Mouse (Mus musculus) adrenal gland, adult 18-20 months (tissue): ENCODE results near the gene Zfp618. TPM values are rescaled to one million over a fixed set of nuclear protein-coding genes. Genes with fewer than 3 reads are reported as not detected.
A peak's percentile ranks its signal among the peaks of the same experiment; 100 is the strongest.

Experiments used
- DNase-seq, 2 experiments: peaks; one replicate each; pipeline ENCODE4 v3.0.0; 2021 to 2022; ENCODE audit warnings: low spot score in 2 of 2
- total RNA-seq, 2 experiments: library from RNA; stranded (reverse); gene quantifications; 1 replicate in 1 of 2; 2 replicates in 1 of 2; pipeline ENCODE4 v1.2.3; 2021

The Zfp618 gene
- total RNA-seq, 2 experiments from 2014 or later = 1.6 to 1.9 TPM

DNA sequence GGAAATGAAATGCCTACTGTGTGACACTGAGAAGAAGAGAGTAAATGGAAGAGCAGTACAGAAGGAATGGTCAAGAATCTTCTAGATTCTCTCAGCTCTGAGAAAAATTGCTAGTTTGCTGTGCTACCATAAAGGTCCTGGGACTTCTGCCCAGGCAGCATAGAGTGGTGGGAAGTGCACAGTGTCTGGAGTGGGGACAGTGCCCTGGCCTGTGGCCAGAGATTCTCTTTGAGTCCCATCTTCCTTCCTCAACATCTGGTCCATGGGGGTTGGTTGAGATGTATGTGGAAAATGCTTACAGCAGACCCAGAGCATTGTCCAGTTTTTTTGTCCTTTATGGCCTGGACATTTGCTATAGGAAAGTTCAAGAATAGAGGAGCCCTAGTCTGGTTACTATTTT is 62.1 kb downstream of the Zfp618 start:
- no peak for DNase-seq

DNA sequence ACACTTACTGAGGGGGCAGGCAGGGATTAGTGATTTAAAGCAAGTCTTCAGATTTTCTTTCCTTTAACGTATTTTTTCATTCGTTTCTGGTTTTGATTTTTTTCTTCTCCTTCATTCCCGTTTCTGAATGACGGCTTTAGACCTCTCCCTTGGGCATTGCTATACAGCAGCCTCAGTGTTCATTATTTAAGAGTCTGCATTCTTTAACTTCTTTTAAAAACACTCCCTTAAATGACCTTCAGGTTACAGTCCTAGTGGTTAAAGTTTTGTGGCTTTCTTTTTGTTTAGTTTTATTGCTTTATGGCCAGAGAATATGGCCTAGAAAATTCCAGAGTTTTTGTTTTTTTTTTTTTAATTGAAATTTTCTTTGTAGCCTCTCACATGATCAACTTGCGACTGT is 64.8 kb downstream of the Zfp618 start:
- DNase-seq = no peak

DNA sequence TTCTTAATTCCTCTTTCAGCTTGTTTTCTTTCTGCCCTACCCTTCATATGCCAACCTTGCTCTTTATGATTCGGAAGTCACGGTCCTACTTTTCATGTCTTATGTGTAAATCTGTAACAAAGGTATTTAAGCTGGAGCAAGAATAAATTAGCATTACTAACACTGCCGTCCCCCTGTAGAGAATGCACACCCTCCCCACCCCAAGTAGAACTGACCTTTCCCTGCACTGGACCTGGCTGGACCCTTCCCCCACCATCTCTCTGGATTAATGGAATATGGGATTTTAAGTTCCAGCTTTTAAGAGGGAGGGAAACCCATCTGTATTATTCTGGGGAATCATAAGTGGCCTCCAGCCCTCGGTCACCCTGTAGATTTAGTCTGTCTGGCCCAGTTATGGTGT is 65.9 kb downstream of the Zfp618 start:
- no peak for DNase-seq

DNA sequence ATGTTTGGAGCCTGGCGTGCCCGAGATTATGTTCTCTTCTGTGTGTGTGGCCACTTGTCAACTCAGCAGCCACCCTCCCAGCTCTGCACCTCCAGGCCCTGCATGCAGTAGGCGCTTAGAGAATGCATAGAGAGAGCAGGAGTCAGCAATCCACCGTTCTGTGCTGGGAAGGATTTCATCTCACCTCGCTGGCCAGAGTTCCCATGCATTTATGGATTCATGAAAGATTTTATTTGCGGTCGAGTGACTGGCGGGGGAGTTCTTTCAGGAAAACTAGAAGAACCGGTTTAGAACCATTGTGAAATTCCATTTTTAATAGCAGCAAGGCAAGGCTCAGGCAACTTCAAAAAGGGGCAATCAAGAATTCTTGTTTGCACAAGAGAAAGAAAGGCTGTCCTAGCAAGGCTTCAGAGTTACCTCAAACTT is 67.2 kb downstream of the Zfp618 start:
- DNase-seq = no peak

DNA sequence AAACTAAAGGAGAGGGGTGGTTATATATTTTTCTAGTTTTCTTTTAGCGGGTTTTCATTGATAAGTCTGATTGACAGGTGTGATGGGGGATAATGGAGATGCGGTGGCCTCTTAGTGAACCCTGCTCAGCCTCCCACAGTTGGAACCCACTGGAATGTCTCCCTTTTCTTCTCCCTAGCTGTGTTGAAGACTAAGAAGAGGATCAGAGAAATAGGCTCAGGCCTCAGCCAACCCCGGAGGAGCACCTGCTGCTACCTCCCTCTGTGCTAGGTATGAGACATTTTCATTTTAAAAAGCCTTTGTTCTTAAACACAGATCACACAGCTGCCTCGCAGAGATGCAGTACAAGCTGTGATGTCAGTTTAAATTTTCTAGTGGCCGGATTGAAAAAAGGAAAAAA is 68.4 kb downstream of the Zfp618 start:
- no peak for DNase-seq

DNA sequence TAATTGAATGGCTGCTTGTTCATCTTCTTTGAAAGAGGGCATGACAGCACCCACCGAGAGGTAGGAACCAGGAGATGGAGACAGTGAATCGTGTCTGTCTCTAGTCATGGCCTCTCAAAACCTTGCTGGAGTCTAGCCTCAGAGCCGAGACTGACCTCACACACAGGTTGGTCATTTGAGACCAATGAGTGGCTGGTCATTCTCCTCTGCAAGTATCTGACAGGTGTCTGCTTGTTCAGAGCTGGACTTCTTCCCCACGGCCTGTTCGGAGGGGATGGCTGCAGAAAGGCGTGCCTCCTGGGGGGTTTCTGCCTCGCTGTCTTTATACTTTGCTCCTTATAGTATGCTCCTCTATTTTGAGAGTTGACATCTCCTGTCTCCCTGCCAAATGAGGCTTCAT is 70.6 kb downstream of the Zfp618 start:
- DNase-seq = no peak

DNA sequence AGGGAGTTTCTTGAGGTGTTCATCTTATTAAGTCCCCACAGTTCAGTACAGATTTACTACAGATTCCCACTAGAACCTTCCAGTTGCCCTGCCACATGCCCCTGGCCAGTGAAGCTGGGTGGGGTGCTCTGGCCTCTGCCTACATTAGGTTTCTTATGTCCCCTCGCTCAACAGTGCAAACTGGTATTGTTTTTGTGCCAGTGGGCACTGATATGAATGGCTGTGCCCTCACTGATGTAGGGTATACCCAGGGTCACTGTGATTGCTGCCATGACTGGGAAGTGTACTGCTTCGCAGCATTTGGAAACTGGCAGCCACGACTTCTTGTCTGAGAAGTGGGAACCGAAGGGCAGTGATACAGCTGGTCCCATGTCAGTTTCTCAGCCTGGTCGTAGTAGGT is 71.4 kb downstream of the Zfp618 start:
- DNase-seq = no peak

DNA sequence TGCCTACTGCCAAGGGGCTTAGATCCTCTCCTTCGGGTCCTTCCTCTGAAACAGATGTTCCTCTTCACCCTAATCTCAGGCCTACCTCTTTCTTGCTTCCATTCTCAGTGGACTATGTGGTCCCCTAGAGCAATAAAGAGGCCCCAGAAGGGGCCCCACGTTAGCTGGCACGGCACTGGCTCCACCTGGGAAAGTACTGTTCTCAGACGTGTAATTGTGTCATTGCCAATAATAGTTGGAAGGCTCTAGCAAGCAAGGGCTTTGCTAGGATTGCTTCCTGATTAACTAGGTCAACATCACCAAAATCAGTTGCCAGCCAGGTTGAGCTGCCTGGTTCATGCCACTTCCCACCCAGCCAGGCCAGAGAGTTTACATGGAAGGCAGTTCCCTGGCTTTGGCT is 72.2 kb downstream of the Zfp618 start:
- no peak for DNase-seq

DNA sequence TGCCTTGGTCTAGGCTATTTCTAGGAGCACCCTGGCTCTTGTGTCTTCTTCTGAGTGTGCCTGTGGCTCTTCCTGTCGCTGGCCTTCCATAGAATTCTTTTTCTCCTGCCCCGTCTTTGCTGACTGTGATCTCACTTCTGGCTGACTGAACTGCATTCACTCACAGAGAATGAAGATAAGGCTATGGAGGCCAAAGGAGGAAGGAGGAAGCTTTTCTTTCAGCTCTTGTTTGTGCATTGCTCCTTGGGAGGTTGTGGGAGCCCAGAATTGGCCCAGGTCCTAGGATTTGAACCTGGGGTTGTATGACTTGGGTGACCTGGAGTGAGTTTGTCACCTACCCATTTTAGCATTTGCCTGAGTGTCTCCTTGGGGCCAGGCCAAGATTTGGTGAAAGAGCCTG is 72.9 kb downstream of the Zfp618 start:
- DNase-seq = no peak

DNA sequence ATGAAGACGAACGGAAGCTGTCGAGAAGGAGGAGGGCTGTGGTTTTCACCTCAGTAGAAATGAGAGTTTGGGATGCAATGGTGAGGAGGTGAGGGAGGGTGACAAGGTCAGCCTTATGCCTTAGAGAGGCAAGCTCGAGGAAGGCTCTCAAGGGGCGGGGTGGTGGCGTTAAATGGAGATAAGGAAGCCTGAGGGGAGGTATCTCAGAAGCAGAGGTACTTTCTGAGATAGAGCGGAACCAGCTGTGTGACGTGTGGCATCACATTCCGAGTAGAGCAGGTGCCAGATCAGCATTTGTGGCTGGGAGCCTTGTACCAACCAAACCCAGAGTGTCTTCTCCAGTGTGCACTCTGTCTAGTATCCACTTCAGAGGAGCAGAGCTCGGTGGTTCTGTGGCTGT is 73.6 kb downstream of the Zfp618 start:
- no peak for DNase-seq

DNA sequence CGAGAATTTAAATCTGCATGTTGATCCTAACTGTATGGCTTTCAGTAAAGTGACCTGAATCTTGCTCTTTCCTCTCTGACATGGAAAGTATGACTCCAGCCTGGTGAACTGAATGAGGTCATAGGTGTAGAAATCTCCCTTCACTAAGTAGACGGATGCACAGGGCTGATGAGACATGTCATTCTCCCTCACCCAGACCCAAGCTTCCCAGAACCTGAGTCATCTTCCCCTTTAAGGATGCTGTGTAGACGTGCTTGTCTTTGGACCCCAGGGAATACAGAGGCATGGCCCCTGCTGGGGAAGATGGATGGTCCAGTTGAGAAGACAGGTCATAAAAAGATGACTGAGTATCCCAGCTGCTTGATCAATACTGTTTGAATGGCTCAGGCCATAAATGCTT is 83.2 kb downstream of the Zfp618 start:
- no peak for DNase-seq

DNA sequence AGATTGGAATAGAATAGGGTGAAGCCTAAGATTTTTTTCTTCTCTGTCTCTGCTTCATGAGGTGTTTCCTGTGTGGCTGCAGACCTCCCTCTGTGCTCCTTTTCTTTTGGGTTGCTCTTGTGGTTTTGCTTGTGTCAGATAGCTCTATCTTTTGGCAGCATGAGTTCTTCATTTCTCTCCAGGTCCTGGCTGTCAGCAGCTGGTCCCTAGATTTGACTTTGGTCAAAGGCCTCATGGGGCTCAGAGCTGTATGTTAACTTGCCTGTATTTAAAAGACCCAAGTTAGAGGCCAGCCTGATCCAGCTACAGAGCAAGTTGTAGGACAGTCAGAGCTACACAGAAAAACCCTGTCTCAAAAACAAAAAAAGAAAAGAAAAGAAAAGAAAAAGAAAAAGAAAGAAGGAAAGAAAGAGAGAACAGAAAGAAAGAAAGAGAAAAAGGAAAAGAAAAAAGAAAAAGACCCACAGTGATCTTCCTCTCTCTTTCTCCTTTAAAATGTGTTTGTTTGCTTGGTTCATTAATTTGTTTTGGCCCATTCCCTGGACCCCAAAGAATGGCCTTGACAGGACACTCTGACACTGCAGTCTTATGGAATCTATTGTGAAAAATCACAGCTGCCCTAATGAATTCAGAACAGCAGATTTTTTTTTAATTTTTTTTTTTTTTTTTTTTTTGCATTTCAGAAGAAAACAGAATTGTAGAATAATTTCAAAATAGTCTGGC is 84.4 kb downstream of the Zfp618 start:
- no peak for DNase-seq

DNA sequence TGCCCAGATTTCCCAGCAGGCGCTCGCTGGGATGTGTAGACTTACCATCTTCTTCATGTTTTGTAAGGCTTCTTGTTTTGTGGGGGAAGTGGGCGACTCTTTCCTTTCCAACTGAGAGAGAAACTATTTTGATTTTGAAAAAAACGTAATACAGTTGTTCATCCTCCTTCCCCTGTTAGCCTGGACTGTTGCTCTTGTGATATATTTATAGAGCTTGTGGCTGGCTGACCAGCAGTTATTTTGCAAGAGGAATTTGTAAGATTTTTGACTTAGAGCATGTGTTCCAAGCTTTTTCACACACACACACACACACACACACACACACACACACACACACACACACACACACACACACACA is 84.9 kb downstream of the Zfp618 start:
- DNase-seq = no peak

DNA sequence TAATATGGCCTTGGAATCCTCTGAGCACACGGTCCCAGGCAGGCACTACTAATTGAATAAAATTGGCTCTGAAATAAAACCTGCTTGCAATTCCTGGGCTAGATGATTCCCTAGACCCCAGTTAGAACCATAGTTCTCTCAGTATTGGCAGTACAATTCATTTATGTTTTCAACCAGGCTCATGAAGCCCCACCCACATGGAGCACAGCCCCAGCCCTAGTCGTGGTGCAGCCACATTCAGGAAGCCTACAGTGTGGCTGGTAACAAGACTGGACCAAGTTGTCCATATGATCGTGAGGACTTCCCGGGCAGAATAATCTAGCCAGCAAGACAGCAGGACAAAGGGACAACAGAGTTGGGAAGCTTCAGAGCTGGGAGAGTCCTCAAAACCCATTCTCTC is 85.6 kb downstream of the Zfp618 start:
- DNase-seq = no peak

DNA sequence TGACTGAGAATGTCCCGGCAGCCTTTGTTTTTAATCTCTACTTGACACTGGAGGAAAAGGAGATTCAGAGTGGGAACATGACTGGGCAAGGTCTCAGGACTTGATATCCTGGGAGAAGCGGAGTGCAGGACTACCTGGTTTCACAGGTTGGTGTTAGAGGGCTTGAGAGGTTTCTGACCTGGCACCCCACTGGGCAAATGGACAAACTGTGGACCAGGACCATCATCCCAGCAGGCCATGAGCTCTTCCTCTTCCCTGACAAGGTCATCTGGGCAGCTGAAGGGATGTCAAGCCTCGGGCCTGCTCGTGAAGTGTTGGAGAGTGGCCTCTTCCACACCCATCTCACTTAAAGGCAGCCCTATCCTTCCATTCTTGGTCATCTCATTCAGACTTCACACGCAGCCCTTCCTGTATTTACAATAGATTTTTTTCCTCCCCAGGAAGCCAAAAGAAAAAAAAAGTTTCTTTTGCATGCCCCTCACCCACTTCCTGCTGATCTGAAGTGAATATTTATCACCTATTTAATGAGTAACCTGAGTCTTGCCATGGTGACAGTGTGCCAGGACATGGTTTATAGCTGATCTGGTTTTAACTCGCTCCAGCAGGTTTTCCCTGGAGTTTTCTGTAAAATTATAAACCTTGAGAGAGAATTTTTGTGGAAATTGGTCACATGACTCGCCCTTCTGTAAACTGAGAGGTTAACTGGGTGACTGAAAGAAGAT is 86.7 kb downstream of the Zfp618 start:
- DNase-seq = no peak

DNA sequence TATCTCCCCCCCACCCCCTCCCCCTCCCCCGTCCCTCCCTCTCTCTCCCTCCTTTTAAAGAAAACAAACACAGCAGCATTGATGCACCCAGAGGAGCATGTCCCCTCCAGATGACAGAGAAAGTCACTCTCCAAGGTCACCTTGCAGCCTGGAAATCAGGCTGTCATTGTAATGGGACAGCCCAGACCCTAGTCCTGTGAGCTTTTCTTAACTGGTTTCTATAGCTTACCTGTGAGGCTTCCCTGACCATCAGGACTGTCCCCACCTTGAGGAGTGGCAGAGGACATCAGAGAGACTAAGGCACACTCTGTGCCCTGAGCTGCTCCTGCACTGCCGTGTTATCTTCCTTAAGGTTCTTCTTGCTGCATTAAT is 87.3 kb downstream of the Zfp618 start:
- DNase-seq = no peak

DNA sequence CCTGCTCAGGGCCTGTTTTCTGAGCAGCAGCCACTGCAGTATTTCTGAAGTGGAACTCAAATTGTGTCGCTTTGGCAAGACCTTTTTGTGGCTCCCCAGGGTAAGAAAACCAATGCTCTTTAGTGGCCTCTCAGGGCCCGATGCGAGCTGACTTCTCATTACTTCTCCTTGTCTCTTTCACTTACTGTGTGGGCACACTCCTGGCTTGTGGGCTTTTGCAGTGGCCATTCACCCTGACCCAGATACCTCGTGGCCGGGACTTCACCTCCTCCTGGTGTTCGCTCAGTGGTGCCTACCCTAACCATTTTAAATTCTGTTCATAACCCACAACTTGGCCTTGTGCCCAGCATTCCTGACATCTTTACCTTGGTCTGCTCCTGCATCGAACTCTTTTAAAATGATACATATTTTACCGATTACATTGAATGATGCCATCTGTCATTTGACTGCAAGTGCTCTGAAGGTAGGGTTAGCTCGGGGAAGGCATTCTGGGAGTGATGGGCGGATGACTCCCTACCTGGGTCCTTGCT is 89.9 kb downstream of the Zfp618 start:
- peak in 1 of 2 experiments; percentile 11 for DNase-seq

DNA sequence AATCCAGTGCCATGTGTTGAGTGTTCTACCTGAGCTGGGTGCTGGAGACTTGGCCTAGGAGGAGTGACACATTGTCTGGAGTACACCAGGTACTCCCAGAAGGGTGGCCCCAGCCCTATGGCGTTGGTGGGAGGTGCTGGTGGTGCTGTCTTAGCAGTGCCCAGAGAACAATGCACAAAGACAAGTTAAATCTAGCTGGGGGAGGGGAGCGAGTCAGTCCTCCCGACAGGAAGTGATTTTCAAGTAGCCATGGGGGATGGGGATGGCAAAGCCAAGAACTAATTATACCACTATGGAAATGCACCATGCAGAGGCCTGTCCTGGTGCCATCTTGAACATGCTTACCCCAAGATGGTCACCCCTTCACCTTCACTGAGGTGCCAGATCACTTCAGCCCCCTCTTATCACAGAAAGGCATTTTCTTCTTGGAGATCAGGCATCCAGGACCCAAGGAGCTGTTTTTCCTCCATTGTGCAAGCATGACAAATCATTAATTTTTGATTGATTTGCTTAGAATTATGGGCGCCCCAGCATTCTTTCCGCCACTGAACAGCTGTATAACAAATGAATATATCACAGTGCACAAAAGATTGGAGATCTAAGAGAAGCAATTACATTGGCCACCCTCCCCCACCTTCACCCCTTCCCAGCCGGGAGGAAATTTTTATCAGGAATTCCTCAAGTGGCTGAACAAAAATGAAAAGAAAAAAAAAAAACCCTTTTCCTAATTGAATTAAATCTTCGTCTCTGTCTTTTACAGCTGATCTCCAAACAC is 91.5 kb downstream of the Zfp618 start:
- peak in 1 of 2 experiments; percentile 9 for DNase-seq

DNA sequence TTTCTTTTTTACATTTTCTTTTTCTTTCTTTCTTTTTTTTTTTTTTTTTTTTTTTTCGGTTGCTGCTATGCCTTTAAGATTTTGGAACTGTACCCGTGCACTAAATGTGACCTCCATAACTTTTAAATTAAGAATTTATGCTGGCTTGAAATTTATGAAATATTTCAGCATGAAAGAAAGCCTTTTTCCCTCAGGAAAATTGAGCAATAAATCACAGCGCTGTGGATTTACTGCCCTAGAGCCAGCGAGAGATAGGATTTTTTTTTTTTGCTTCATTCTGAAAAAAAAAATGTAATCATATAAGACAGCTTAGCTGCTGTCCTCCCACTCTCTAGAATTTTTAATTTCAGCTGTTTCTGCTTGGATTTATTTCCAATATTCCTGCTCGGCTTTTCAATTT is 92.2 kb downstream of the Zfp618 start:
- DNase-seq = no peak

DNA sequence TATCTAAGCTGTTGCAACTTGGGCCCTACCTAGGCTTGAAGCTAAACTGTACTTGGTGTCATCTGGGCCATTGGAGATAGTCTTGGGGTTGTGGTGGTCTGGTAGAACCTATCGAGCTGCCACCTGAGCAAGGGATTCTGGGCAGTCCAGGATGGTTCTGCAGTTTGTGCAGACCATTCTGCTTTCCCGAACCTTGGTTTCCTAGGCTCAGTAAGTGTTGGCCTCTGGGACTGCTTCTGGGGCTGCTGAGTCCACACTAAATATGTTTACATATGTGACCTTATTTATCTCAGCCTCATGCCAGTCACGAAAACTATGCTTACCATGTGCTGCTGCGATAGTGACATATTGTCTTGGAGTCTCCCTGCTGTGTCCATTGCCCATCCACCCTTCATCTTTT is 93.3 kb downstream of the Zfp618 start:
- peak in 1 of 2 experiments; percentile 7 for DNase-seq

DNA sequence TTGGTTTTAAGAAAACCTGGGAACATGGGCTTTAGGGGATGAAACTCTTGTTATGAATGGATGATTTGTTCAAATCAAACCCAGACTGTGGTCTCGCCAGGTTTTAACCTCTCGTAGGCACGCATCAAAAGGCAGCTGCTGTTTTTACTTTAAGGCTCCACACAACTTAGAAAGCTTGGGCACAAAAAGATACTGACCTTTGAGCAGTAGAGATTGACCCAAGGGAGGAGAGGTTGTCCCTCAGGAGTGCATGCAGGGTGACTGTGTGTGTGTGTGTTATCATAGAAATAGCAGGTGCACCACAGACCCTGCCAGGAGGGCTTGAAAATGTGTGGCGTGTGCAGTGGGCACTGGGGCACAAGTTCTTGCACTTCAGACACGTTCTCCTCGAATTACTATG is 95.0 kb downstream of the Zfp618 start:
- DNase-seq = peak in 1 of 2 experiments; percentile 2

DNA sequence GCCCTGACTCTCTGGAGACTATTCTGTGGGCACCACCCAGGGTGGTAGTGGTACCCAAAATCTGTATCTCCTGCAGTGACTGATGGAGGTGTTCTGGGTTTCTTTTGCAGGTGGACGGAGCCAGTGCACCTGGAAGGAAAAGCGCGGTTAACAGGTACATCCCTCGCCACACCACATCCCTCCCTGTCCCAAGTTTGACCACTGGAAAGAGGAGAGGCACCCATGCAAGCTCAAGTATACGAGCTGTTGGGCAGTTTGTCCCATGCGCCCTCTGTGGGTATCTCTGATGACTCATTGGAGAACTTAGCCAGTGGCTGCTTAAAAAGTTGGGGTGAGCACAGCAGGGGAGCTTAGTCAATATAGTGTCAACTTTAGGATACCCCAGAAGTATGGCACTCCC is 96.0 kb downstream of the Zfp618 start:
- DNase-seq = peak in 1 of 2 experiments; percentile 12
